Mouse (Mus musculus) heart, postnatal 0 days (tissue): ENCODE data around the gene Lrrc25.

Experiments used
- CTCF ChIP-seq: IDR thresholded peaks from 2 replicates; pipeline ENCODE4 v1.5.1; 2016; ENCODE audit warnings: antibody characterized with exemption, control low read depth, low read depth
- EP300 ChIP-seq: IDR thresholded peaks from 2 replicates; pipeline ENCODE4 v1.6.1; 2016; ENCODE audit warnings: antibody characterized with exemption, low read depth

- no peak for TF ChIP-seq EP300
- TF ChIP-seq CTCF, result no peak
Measured at GRCm38 (mm10) chr8:70583476-70584387, 32.2 kb upstream of the Lrrc25 start.
